Mouse (Mus musculus) lung, postnatal 14 days (tissue): Measurements from ENCODE around the gene Tmem87a.

Experiments
- DNase-seq: peaks from one replicate; pipeline ENCODE4 v3.0.0; 2021

Tmem87a gene

DNA sequence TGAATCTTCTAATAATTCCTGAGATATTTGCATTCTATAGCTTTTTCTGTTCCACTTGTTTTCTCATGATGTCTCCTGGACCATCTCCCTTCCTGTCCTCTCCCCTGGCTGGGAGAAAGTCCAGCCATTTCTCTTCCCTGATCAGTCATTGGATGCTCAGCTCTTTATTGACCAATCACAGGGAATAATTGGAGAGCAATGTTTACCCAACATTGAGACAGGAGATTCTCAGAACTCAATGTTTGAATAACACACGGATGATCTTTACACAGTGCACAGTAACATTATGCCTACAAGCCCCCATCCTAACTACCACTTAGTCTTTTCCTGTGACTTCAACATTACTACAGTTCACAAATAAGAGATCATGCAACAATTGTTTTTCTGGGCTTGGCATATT, 43.5 kb downstream of the Tmem87a start:
- no peak for DNase-seq

DNA sequence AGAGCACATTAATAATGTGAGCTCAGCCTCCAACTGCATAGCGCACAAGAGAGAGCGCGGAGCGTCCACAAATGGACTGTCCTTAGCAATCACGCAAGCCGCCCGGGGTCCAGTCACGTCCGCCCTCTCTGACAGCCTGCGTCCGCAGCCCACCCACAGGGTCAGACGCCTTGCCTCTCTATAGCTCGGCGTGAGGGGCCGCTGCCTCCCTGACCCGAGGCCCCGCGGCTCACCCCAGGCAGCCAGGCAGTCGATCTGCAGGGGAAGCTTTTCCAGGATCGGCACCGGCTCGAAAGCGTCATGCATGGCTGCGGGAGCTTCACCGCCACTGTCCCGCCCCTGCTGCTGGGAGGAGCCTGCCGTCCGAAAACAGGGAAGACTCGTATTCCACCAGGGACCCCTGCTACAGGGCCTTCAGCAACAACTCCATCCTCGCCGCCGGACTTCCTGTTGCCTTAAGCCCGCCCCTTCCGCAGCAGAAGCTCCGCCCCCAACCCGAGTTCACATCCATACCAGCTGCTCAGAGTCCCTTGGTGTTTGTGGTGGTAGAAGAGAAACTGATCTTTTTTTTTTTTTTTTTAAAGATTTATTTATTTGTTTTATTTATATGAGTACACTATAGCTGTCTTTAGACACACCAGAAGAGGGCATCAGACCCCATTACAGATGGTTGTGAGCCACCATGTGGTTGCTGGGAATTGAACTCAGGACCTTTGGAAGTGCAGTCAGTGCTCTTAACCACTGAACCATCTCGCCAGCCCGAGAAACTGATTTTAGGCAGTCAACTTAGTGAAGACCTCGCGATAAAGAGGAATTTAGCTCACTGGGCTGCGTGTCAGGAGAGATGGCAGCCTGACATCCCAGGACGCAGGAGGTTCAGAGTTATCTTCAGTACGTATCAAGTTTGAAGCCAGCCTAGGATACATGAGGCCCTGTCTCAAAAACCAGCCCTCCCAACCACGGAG, 50.9 kb downstream of the Tmem87a start, which contains the start of gene Vps39:
Vps39 (minus strand) TSS at position 456 of the 965 bp plus-strand sequence.
- peak; percentile 90 for DNase-seq

DNA sequence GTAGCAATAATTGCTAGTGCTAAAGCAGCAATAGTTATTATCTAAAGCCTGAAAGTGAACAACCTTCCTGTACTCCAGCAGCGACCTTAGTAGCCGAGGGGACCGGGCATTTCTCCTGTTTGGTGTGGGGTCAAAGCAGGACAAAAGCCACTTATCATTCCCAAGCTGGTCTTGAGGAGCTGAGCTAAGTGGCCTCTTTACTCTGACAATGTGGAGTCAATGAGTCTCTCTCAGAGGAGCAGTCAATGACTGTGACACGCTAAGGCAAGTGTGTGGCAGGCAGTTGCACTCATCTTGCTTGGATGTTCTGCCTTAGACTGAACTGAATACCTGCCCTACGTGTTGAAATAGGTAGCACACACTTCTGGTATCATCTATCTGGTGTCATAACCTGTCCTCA, 52.6 kb downstream of the Tmem87a start:
- peak; percentile 12 for DNase-seq

DNA sequence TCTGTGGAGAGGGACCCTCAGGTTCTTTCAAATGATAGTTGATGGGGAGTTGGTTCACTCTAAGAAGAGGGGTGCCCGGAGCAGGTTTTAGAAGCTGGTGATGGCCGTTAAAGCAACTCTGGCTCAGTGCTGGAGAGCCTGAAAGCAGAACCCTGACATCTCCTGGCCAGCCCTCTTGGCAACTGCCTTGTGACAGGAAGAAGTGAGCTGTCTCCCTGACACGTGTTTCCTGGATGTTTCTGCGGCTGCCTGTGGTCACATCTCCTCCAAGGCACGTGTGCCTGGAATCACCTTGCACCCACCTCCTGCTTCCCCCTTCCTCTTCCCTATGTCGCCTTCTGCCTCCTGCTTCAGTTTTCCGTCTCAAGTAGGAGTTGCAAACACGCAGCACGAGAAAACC, 55.8 kb downstream of the Tmem87a start:
- peak; percentile 31 for DNase-seq

DNA sequence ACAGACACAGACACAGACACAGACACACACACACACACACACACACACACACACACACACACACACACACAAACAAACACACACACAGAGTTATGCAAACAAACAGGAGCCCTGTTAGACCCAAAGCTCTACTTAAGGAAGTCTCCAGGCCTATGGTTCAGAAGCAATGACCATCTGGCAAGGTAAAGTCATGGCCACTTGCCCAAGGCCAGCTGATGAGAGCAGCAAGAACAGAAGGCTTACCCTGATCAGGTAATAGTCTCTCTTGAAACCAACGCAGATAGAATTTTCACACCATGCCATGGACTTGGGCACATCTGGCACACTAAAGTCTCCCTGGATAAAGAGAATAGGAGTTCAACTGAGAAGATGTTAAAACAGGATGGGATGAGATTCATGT, 62.2 kb downstream of the Tmem87a start:
- DNase-seq, result no peak

DNA sequence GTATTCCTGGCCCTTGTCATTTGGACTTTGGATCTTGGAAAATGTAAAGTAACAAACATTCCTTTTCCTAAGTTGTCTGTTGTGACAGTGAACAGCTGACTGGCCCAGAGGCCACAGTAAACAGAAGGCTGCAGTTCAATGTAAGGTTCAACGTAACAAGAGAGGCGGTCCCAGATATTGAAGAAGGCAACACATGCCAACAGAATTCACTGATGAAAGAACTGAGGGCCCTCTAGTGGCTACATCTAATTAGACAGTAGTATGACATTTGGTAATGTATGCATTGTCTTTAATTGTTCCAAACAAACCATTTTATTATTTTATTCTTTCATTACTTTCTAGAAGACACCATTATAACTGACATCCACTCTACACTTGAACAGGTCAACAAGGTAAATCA, 66.0 kb downstream of the Tmem87a start:
- DNase-seq, result no peak

DNA sequence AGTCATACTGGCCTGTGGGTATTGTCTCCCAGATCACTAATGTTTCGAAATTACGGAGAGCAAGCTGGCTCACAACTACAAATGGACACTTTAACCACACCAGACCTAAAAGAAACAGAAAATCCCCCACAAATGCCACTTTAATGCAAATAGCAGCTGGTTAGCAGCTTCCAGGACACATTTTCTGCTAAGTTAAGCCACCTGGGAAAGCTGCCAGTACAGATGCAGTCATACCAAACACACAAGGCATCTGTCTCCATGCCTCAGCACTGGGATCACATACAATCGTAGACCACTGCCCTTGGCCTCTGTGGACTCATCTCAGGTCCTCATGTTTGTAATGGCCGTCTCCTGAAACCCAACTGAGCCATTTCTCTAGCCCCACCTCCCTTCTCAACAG, 72.3 kb downstream of the Tmem87a start:
- DNase-seq, result no peak

DNA sequence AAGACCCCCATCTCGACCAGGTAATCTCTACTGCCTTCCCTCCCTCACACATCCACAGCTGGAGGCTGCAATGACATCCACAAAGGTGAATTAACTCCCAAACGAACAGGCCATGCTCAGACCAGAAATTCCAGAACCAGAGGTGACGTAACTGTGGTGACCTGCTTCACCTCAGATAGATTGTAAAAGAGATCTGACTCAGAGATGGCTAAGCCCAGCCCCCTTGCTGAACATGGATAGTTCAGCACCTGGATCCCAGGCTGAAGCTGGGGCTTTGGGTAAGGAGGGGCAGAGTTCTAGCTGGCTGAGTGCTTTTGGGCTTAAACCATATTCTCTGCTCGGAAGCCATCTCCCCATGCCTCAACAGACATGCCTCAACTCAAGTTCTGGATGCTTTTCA, 88.8 kb downstream of the Tmem87a start:
- no peak for DNase-seq

DNA sequence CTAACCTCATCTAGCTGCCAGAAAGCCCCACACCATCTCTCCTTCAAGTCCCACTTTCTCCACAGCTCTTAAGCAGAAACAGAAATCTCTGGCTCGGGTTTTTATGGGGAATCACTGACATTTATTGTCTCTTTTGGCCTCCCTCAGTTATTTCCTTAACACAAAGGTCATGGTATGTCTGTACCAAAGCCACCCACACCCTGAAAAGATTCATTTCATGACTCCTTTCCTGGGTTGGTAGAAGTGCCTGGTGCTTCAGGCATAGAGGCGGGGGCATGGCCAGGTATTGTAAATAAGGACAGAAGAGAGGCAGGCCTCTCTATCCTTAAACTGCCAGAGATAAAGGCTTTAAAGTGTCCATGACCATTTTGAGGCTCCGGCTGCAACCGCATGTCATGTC, 89.4 kb downstream of the Tmem87a start:
- DNase-seq, result no peak

DNA sequence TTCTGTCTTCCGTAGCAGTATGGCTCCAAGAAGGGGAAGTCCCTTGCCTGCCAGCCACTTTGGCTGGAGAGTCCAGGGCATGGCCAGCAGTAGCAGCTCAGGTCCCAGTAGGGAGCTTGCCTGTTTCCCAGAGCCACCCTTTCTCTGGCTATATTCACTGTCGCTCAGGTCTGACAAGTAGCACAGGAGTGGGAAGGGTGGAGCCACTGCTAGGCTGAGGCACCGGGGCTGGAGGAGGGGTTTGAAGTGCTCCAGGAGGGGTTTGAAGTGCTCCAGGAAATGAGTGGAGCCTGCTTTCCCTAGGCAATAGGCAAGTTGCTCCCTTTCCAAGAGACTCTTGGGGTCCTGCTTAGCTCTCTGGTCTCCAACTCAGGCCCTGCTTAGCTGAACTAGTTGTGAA, 89.9 kb downstream of the Tmem87a start, which contains the start of gene Pla2g4f:
Pla2g4f (minus strand) TSS at position 190 of the 400 bp plus-strand sequence.
- DNase-seq, result peak; percentile 28

DNA sequence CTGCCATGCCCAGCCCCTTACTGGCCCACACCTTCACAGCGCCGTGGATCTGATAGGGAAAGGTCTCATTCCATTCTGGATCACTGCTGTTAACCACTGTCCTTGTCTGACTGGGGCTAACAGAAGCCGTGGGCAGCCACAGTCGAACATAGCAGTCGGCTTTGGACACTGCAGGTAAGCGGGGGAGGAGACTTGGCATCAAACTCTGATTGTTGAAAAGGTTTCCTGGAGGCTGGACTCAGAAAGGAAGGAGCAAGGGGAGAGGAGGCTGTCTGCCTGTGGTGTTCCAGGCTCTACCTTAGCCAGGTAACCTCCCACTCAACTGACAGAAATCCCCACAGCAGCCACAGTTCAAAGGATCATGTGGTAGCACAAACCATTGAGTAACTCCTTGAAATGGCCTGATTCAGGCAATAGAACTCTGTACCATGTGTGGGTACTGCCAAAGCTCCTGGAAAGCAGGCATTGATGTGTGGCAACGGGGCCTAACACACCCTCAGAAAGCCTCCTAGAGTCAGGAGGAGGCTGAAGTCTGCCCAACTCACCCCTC, 91.6 kb downstream of the Tmem87a start:
- no peak for DNase-seq
